Mouse (Mus musculus) liver, postnatal 0 days (tissue): ENCODE results near the gene Ffar2.

Source experiments
- CTCF ChIP-seq: sonication (generic); IDR thresholded peaks from 2 replicates; pipeline ENCODE4 v1.5.1; 2016; ENCODE audit warnings: antibody characterized with exemption, low read depth
- EP300 ChIP-seq: IDR thresholded peaks from 2 replicates; pipeline ENCODE4 v1.6.1; 2016; ENCODE audit warnings: antibody characterized with exemption, low read depth, mild to moderate bottlenecking

GRCm38 (mm10) chr7:30777911-30778310, 45.7 kb downstream of the Ffar2 start:
- TF ChIP-seq CTCF (no peak), EP300 (no peak)
